Mouse (Mus musculus) fat pad, adult 2 months (tissue): ENCODE results near the gene 4930455H04Rik.

Experiments used
- DNase-seq: peaks from one replicate; pipeline ENCODE4 v3.0.0-alpha.2; 2011; ENCODE audit warnings: low read depth, low spot score; ENCODE audit errors: extremely low read depth

The 4930455H04Rik gene

GRCm38 (mm10) chr3:116966800-116967199 lies 1.3 kb upstream of the 4930455H04Rik start:
- no peak for DNase-seq

- DNase-seq: no peak
Measured at GRCm38 (mm10) chr3:116967436-116967835, 631 bp upstream of the 4930455H04Rik start.

- no peak for DNase-seq
Measured at GRCm38 (mm10) chr3:116968540-116968997, 502 bp downstream of the 4930455H04Rik start, which contains the start of gene Palmd. Gene Palmd, minus strand, starts transcription at chr3:116968987.

- no peak for DNase-seq
Measured at GRCm38 (mm10) chr3:116969003-116969402, 936 bp downstream of the 4930455H04Rik start.

GRCm38 (mm10) chr3:116969786-116970185 lies 1.7 kb downstream of the 4930455H04Rik start:
- DNase-seq: no peak

- no peak for DNase-seq
Measured at GRCm38 (mm10) chr3:116981811-116982575, 13.9 kb downstream of the 4930455H04Rik start.

- no peak for DNase-seq
Measured at GRCm38 (mm10) chr3:116985042-116985455, 17.0 kb downstream of the 4930455H04Rik start.

- no peak for DNase-seq
Measured at GRCm38 (mm10) chr3:116985741-116986140, 17.7 kb downstream of the 4930455H04Rik start.

- no peak for DNase-seq
Measured at GRCm38 (mm10) chr3:116986451-116986850, 18.4 kb downstream of the 4930455H04Rik start.

- DNase-seq: no peak
Measured at GRCm38 (mm10) chr3:116988221-116988620, 20.2 kb downstream of the 4930455H04Rik start.

- no peak for DNase-seq
Measured at GRCm38 (mm10) chr3:116991180-116991579, 23.1 kb downstream of the 4930455H04Rik start.

GRCm38 (mm10) chr3:116993011-116993410 lies 24.9 kb downstream of the 4930455H04Rik start:
- no peak for DNase-seq

- no peak for DNase-seq
Measured at GRCm38 (mm10) chr3:117001686-117002485, 33.8 kb downstream of the 4930455H04Rik start.

GRCm38 (mm10) chr3:117003379-117003778 lies 35.3 kb downstream of the 4930455H04Rik start:
- DNase-seq: no peak

GRCm38 (mm10) chr3:117006636-117007035 lies 38.6 kb downstream of the 4930455H04Rik start:
- no peak for DNase-seq

GRCm38 (mm10) chr3:117007340-117007739 lies 39.3 kb downstream of the 4930455H04Rik start:
- DNase-seq: no peak

- no peak for DNase-seq
Measured at GRCm38 (mm10) chr3:117010182-117010581, 42.1 kb downstream of the 4930455H04Rik start.

- DNase-seq: no peak
Measured at GRCm38 (mm10) chr3:117020319-117020718, 52.3 kb downstream of the 4930455H04Rik start.

- no peak for DNase-seq
Measured at GRCm38 (mm10) chr3:117021907-117022306, 53.8 kb downstream of the 4930455H04Rik start.

GRCm38 (mm10) chr3:117024111-117024510 lies 56.0 kb downstream of the 4930455H04Rik start:
- DNase-seq: no peak

GRCm38 (mm10) chr3:117024557-117024956 lies 56.5 kb downstream of the 4930455H04Rik start:
- DNase-seq: no peak

GRCm38 (mm10) chr3:117025421-117025820 lies 57.4 kb downstream of the 4930455H04Rik start:
- DNase-seq: no peak
